Mouse (Mus musculus): ENCODE data around the gene Adck1. TPM values are rescaled to one million over a fixed set of nuclear protein-coding genes. Genes with fewer than 3 reads are reported as not detected.

Adck1 gene
- total and polyA plus RNA-seq, 3 experiments: 30.6 to 34.3 TPM; not detected in 1

GRCm38 (mm10) chr12:88408323-88409047 lies 48.1 kb downstream of the Adck1 start:
- Histone ChIP-seq H3K79me2 (ENCODE audit: control insufficient read depth, insufficient read depth, low read length, poor library complexity) (no peaks in the 10 kb centered on the region), H3K4me1 (ENCODE audit: control insufficient read depth in 1 of 2, insufficient read depth in 2 of 2, low read length in 2 of 2) (no peaks in the 10 kb centered on the region), H3K27ac (ENCODE audit: control insufficient read depth, low read depth, low read length) (no peak overlapping the region), H3K36me3 (ENCODE audit: control insufficient read depth in 1 of 2, insufficient read depth in 2 of 2, low read length in 2 of 2) (peaks cover 0 to 2% of the 10 kb centered on the region in 2 experiments; a peak in 2 of 4 replicates), H3K9me3 (replicated peaks; ENCODE audit: insufficient read depth, low read length) (no peaks in the 10 kb centered on the region), H3K9ac (ENCODE audit: control insufficient read depth, low read depth, low read length, poor library complexity, severe bottlenecking) (no peak overlapping the region), H3K4me3 (ENCODE audit: control insufficient read depth in 1 of 2, insufficient read depth in 1 of 2, low read depth in 2 of 2, low read length in 2 of 2) (no peak overlapping the region), H3K27me3 (ENCODE audit: control insufficient read depth in 1 of 2, insufficient read depth in 2 of 2, low read length in 2 of 2) (no peaks in the 10 kb centered on the region)
- TF ChIP-seq ZNF384 (IDR thresholded peaks at IDR 0.05; ENCODE audit: low read depth, low read length) (no peak), MEF2A (IDR thresholded peaks at IDR 0.05; ENCODE audit: extremely low read depth, insufficient replicate concordance, low read depth, low read length, poor library complexity, severe bottlenecking) (no peak), SIN3A (IDR thresholded peaks at IDR 0.05; ENCODE audit: low read length) (no peak), CHD1 (IDR thresholded peaks at IDR 0.05; ENCODE audit: low read depth, low read length) (no peak), NRF1 (IDR thresholded peaks at IDR 0.05; ENCODE audit: insufficient read depth, low read depth, low read length, poor library complexity, severe bottlenecking) (no peak), RAD21 (IDR thresholded peaks at IDR 0.05; ENCODE audit: low read depth, low read length) (no peak), GABPA (IDR thresholded peaks at IDR 0.05; ENCODE audit: low read depth, low read length) (no peak), POLR2AphosphoS2 (IDR thresholded peaks at IDR 0.05; ENCODE audit: low read length) (no peak), TAL1 (IDR thresholded peaks at IDR 0.05; ENCODE audit: low read length) (no peak), SMC3 (IDR thresholded peaks at IDR 0.05; ENCODE audit: low read depth, low read length) (no peak), UBTF (IDR thresholded peaks at IDR 0.05; ENCODE audit: borderline replicate concordance, insufficient read depth, low read depth, low read length) (no peak), USF1 (IDR thresholded peaks at IDR 0.05; ENCODE audit: low read depth, low read length) (no peak), MYC (IDR thresholded peaks at IDR 0.05; ENCODE audit: low read depth, low read length) (no peak), E2F4 (IDR thresholded peaks at IDR 0.05; ENCODE audit: borderline replicate concordance, low read depth, low read length) (no peak), NELFE (IDR thresholded peaks at IDR 0.05; ENCODE audit: low read depth, low read length) (no peak), GATA1 (IDR thresholded peaks at IDR 0.05; ENCODE audit: low read depth, low read length) (no peak), ZKSCAN1 (IDR thresholded peaks at IDR 0.05; ENCODE audit: low read depth, low read length) (no peak), POLR2AphosphoS5 (IDR thresholded peaks at IDR 0.05; ENCODE audit: borderline replicate concordance, low read depth, low read length) (no peak)
- no peak for DNase-seq (ENCODE audit: low read depth, low spot score)

- Histone ChIP-seq H3K9me3 (replicated peaks; ENCODE audit: insufficient read depth, low read length) (no peaks in the 10 kb centered on the region), H3K27ac (ENCODE audit: control insufficient read depth, low read depth, low read length) (no peak overlapping the region), H3K4me1 (ENCODE audit: control insufficient read depth in 1 of 2, insufficient read depth in 2 of 2, low read length in 2 of 2) (no peaks in the 10 kb centered on the region), H3K36me3 (ENCODE audit: control insufficient read depth in 1 of 2, insufficient read depth in 2 of 2, low read length in 2 of 2) (no peaks in the 10 kb centered on the region; a peak in 2 of 4 replicates), H3K9ac (ENCODE audit: control insufficient read depth, low read depth, low read length, poor library complexity, severe bottlenecking) (no peak overlapping the region), H3K4me3 (ENCODE audit: control insufficient read depth in 1 of 2, insufficient read depth in 1 of 2, low read depth in 2 of 2, low read length in 2 of 2) (no peak overlapping the region), H3K79me2 (ENCODE audit: control insufficient read depth, insufficient read depth, low read length, poor library complexity) (no peaks in the 10 kb centered on the region), H3K27me3 (ENCODE audit: control insufficient read depth in 1 of 2, insufficient read depth in 2 of 2, low read length in 2 of 2) (no peaks in the 10 kb centered on the region)
- DNase-seq (ENCODE audit: low read depth, low spot score): no peak
- no peak for TF ChIP-seq MYC (IDR thresholded peaks at IDR 0.05; ENCODE audit: low read depth, low read length)
- no peak for TF ChIP-seq RCOR1 (IDR thresholded peaks at IDR 0.05; ENCODE audit: low read depth, low read length)
- TF ChIP-seq GABPA (IDR thresholded peaks at IDR 0.05; ENCODE audit: low read depth, low read length): no peak
- TF ChIP-seq ZC3H11A (IDR thresholded peaks at IDR 0.05; ENCODE audit: low read depth, low read length): no peak
- no peak for TF ChIP-seq USF2 (IDR thresholded peaks at IDR 0.05; ENCODE audit: borderline replicate concordance in 1 of 2, insufficient read depth in 1 of 2, low read depth in 1 of 2, low read length in 2 of 2)
- no peak for TF ChIP-seq POLR2AphosphoS2 (IDR thresholded peaks at IDR 0.05; ENCODE audit: low read length)
- TF ChIP-seq SMC3 (IDR thresholded peaks at IDR 0.05; ENCODE audit: low read depth, low read length): no peak
- no peak for TF ChIP-seq MAZ (IDR thresholded peaks at IDR 0.05; ENCODE audit: low read depth, low read length)
- TF ChIP-seq UBTF (IDR thresholded peaks at IDR 0.05; ENCODE audit: borderline replicate concordance, insufficient read depth, low read depth, low read length): no peak
- no peak for TF ChIP-seq TAL1 (IDR thresholded peaks at IDR 0.05; ENCODE audit: low read length)
- no peak for TF ChIP-seq ZKSCAN1 (IDR thresholded peaks at IDR 0.05; ENCODE audit: low read depth, low read length)
- no peak for TF ChIP-seq KAT2A (conservative IDR thresholded peaks at IDR 0.05; ENCODE audit: low read depth, low read length)
- TF ChIP-seq TBP (IDR thresholded peaks at IDR 0.05; ENCODE audit: low read depth, low read length): no peak
- no peak for TF ChIP-seq CHD1 (IDR thresholded peaks at IDR 0.05; ENCODE audit: low read depth, low read length)
- TF ChIP-seq MAX (IDR thresholded peaks at IDR 0.05; ENCODE audit: low read length): no peak
- TF ChIP-seq NELFE (IDR thresholded peaks at IDR 0.05; ENCODE audit: low read depth, low read length): no peak
Observed at GRCm38 (mm10) chr12:88413239-88413638, 52.9 kb downstream of the Adck1 start.
